Mouse (Mus musculus): ENCODE data around the gene Tmem200c.

Tmem200c gene

GRCm38 (mm10) chr17:68826323-68826722 lies at the start of gene Tmem200c:
Gene Tmem200c, plus strand, starts transcription at chr17:68826623.
- no peak for DNase-seq (ENCODE audit: low read depth in 1 of 2, low spot score in 2 of 2)

DNA sequence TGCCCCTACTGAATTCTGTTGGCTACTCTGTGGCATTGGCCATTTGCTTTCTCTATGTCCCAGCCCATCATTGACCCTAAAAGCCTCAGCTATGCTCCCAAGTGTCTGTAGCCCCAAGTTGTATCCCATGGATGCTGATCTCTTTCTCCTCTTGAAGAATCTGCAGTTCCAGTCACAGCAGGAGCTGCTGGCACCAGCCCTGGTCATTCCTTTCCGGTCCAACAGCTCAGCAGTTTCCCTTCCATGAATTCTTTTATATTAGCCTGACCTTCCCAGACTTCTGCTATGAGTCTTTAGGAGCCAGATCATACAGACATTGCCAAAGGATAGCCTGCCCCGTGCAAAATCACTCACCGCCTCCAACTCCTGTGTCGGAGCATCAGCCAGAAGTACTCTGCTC lies 32.7 kb upstream of the Tmem200c start:
- no peak for DNase-seq (ENCODE audit: low read depth in 1 of 2, low spot score in 2 of 2)

DNA sequence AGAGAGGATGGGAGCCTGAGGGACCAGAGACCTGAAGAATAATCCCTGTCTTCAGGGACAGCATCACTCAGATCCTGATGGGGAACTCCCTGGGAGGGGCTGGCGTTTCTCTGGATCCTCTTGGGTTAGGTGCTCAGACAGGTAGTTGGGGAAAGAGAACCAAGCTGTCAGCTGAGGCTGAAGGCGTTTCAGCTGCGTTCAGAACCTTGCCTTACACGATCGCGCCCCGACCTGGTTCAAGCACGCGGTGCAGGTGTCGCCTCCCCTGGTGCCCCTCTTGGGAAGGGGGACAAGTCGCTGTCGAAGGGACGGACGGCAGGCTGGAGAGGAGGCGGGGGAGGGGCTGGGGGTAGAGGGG lies 10.2 kb downstream of the Tmem200c start:
- no peak for DNase-seq (ENCODE audit: low read depth in 1 of 2, low spot score in 2 of 2)

DNA sequence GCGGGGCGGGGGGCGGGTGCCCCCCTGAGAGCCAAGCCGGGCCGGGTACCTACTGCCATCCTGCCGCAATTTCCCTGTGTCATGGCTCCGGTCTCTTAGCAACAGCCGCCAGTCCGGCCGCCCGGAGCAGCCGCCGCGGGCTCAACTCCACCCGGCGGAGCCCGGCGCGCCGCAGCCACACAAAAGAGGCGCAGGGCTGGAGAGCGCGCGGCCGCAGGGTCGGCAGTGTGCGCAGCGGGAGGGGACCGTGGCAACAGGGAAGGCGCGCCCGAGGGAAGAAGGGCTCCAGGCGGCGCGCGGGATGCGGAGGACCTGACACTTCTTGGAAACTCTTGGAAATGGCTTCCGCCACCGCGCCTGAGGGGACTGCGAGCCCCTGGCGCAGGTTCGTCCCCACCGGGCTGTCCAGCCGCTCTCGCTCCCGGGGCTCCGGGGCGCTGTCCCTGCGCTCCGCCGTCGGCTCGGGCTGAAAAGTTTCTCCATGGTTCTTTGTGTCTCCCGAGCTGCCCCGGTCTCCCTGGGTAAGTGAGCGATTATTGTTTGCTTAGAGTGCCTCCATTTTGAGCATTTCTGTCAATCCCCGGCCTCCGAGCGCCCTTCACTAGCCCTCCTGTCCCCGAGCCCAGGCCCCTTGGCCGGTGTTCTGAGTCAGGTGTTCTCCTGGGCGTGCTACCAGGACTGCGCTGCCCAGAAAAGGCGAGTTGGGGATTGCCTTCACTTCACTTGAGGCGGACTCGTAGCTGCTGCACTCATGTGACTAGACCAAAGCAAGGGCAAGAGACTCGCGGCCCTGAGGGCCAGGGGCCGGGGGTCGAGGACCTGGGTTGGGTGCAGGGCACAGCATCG lies 10.8 kb downstream of the Tmem200c start:
- no peak for DNase-seq (ENCODE audit: low read depth in 1 of 2, low spot score in 2 of 2)

- DNase-seq (ENCODE audit: low read depth in 1 of 2, low spot score in 2 of 2) = no peak
Measured at GRCm38 (mm10) chr17:68837859-68838194, 11.4 kb downstream of the Tmem200c start.

GRCm38 (mm10) chr17:68839888-68840571 lies 13.6 kb downstream of the Tmem200c start:
- no peak for DNase-seq (ENCODE audit: low read depth in 1 of 2, low spot score in 2 of 2)

- DNase-seq (ENCODE audit: low read depth in 1 of 2, low spot score in 2 of 2) = no peak
Measured at GRCm38 (mm10) chr17:68840572-68840939, 14.1 kb downstream of the Tmem200c start.

DNA sequence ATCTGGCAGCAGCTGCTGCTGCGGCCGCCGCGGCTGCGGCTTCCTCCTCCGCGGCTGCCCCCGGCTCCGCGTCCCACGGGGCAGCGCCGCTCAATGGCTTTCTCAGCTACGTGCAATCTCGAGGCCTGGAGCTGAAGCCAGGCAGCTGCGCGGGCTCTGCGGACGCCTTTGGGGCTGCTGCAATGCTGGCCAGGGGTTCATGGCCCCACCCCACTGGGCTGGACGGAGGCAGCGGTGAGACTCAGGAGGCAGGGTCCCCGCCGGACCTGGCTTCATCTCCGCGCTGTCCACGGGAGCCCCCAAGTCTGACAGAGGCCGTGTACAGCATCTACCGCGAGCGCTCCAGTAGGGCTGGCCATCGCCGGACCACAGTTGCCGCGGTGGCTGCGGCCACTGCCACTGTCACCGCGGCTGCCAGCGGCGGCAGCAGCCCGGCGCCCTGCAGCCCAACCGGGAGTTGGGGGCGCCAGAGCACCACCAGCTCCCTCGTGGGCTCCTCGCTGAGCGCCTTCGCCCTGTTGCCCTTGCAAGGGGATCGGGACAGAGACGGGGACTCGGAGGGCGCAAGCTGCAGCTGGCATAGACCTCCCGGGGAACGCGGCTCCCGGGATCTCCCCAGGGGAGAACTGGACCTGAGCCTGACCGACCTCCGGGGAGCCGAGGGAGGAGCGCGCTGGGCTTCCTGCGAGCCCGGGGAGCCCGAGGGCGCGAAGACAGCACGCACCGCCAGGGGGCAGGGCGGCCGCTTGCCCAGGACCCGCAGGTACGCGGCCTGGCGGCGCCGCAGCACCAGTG lies 14.9 kb downstream of the Tmem200c start:
- no peak for DNase-seq (ENCODE audit: low read depth in 1 of 2, low spot score in 2 of 2)

DNA sequence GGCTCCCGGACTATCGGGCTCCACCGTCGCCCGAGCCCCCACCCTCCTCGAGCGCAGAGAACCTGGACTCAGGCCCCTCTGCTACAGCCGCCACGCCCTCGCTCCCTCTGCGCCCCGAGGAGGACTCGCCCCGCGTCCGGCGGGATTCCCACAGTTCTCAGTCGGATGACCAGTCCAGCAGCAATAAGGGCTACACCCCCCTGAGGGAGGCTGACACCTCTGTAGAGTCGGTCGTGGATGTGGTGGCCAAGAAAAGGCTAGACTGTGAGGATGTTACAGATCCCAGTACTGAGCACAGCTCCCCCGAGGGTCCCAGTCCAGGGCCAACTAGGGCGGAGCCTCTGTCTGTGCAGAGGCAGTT lies 15.4 kb downstream of the Tmem200c start:
- no peak for DNase-seq (ENCODE audit: low read depth in 1 of 2, low spot score in 2 of 2)

DNA sequence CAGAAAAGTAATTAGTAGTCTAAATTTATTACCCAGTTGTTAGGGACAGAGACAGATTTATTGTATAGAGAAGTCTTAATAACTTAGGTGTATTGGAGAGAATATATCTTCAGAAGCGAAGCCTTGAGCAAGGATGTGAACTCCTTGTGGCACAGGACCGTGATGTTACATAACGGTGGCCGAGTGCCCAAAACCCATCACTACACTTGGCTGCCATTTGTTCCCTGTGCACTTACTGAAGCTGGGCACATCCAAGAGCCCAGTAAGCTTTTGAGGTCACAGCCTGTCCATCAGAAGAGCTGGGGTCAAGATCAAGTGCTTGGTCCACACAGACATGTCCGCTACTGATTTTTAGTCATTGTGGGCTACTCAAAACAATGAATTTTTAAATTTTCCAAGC lies 19.5 kb downstream of the Tmem200c start:
- DNase-seq (ENCODE audit: low read depth in 1 of 2, low spot score in 2 of 2) = no peak

DNA sequence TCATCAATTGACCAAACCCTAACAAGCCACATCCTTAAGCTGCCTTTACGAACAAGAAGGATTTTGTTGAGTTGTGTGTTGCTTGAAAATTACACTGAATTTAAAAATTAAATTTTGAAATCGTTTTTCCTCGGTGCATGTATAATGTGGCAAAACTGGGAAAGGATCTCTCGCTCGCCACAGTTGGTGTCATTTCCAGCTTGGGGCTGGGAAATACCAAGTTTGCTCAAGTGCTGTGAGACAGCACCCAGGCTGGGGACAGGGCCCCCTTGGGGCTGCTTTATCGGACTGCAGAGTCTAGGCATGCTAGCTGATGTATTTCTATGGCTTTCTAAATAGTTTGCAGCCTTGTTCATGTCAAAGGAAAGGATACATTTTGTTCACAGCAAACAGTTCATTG lies 22.3 kb downstream of the Tmem200c start:
- DNase-seq (ENCODE audit: low read depth in 1 of 2, low spot score in 2 of 2) = no peak

DNA sequence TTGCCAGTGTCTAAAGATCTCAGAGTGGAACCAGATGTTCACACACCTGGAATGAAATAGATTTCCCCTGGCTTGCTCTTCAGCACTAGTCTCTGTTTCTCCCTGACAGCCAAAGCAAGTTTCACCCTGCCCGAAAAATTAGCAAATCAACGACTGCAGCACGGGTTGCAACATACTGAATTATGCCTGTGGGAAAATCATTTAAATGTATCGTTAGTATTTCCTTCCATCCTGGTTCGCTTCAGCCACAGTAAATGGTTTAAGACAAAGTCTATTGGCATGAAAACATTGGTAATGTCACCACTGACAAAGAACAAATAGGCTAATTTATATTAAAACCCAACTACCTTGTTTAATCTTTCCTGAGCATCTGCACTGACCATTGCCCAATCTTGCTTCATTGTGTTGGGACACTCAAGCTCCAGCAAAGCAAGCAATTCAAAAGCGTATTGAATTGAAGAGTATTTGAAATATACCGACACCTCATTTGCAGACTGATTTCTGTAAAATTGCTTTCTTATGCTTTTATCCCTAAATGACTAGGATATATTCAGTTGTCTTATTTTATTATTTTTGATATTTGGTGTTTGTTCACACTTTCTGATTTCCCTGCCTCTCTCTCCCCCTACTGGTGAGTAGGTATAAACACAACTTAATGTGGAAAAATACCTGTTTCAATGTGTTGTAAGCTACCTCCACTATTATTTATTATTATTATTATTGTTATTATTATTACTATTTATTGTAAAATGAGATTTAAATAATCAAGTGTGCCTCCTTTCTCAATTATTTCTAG lies 25.9 kb downstream of the Tmem200c start:
- DNase-seq (ENCODE audit: low read depth in 1 of 2, low spot score in 2 of 2) = no peak

DNA sequence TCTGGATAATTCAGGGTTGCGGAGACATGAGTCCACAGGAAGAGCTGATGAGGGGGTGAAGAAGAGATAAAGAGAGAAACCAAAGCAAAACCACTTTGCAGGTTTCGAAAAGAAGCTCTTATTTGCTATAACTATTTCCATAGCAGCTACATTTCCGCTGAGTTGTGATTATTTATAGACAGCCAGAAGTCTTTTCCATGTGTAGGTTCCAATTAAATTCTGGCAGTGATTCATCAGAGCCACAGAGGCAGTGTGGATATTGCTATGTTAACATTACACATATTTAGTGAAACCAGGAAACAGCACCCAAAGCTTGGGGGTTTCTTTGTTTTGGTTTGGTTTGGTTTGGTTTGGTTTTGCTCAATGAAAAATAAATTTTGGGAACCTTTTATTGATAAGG lies 37.8 kb downstream of the Tmem200c start:
- no peak for DNase-seq (ENCODE audit: low read depth in 1 of 2, low spot score in 2 of 2)

DNA sequence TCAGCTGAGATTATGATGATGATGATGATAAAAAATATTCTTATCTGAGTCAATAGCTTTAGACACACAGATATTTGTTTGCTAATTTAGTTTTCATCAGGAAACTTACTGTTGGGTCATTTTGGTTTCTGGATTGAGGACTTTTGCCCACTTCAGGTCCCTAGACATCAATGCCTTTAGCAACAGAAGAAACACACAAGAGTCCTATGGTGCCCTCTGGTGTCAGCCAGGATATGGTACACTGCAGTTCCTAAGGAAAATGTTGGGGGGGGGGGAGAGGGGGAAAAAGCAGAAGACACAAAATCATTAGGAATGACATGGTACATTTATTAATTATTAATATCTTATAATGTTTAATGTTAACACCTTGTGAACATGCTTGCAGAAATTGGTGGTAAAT lies 42.0 kb downstream of the Tmem200c start:
- no peak for DNase-seq (ENCODE audit: low read depth in 1 of 2, low spot score in 2 of 2)

GRCm38 (mm10) chr17:68874021-68874420 lies 47.6 kb downstream of the Tmem200c start:
- DNase-seq (ENCODE audit: low read depth in 1 of 2, low spot score in 2 of 2) = no peak

- DNase-seq (ENCODE audit: low read depth in 1 of 2, low spot score in 2 of 2) = no peak
Measured at GRCm38 (mm10) chr17:68875251-68875650, 48.8 kb downstream of the Tmem200c start.

GRCm38 (mm10) chr17:68875917-68876495 lies 49.6 kb downstream of the Tmem200c start:
- no peak for DNase-seq (ENCODE audit: low read depth in 1 of 2, low spot score in 2 of 2)

DNA sequence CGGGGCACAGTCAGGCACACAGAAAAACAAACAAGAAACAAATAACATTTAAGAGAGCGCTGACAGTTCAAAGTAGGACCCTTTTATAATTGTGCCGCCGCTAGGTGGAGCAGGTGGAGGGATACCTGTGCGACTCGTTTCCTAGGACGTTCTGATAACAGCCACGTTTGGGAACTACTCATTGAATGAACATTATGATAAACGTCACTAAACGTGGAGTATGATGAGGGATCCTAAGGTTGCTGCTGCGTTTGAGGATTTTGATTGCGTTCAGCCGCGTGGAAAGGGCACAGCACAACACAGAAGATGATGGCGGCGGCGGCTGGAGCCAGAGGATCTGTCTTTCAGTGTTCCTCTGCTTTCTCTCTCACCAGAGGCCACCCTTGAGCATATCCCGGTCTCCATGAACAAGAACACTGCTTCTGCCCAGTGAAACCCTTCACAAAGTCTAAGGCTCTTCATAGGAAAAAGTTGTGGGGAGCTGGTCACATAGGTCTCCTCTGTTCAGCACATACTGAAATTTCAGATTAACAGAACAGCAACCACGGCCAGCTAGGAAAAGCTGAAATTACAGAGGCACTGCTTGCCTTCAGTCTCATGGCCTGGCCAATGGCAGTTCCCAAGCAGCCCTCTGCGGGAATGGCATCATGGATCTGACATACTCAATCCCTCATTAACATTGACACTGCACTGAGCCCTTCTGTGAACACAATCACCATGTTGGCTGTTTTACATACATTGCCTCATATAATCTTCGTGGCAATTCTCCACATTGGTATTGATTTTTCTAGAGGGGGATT lies 55.5 kb downstream of the Tmem200c start:
- no peak for DNase-seq (ENCODE audit: low read depth in 1 of 2, low spot score in 2 of 2)

DNA sequence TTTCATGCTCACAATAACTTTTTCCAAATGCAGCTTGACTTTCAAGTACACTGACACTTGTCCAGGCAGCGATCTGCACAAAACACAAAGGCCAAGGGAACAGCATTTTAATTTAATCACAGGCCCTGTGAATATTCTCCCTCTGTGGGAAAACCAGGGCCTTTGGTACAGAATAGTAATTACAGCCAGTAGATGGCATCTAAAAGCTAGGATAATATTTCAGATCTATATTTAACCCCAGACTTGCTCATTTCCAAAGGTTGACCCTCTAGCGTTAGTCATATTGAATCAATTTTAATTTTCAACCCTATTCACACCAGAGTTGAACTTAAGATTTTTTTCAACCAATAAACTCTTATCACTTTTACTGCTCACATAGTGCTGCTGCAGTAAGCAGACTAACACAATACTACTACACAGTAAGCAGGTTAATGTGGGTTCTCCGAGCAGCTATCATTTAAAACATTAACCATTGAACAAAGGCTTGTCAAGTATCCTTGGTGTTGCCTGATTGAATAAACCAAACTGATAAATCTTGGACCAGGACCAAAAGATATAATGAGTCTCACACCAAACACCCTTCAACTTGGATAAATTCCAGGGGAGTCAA lies 57.2 kb downstream of the Tmem200c start:
- DNase-seq (ENCODE audit: low read depth in 1 of 2, low spot score in 2 of 2) = no peak

- DNase-seq (ENCODE audit: low read depth in 1 of 2, low spot score in 2 of 2) = no peak
Measured at GRCm38 (mm10) chr17:68890672-68891071, 64.2 kb downstream of the Tmem200c start.

Data from monocyte, adult 2 months (primary cell).